Mouse (Mus musculus) lung, embryonic 16.5 days (tissue): ENCODE results near the gene Spryd4. TPM values are rescaled to one million over a fixed set of nuclear protein-coding genes. Genes with fewer than 3 reads are reported as not detected.

Experiments used
- polyA plus RNA-seq: library from polyadenylated mRNA; unstranded; fragments of >200 nt; fragmentation: Nextera tagmentation; extraction: Ambion mirVana; gene quantifications from 2 replicates; pipeline ENCODE4 v1.2.1, GENCODE M21; 2015

The Spryd4 gene
- polyA plus RNA-seq, 1 experiment from 2014 or later, result 24.5 TPM

Other genes with a start within 250 kb of the Spryd4 start
- not detected in 2 replicates for gene Hsd17b6, start 204.2 kb downstream of the Spryd4 start, polyA plus RNA-seq
- gene Prim1, start 196.6 kb downstream of the Spryd4 start, polyA plus RNA-seq, result 79.0 and 80.3 TPM in 2 replicates
- 647 and 740 TPM in 2 replicates for gene Naca, start 176.2 kb downstream of the Spryd4 start, polyA plus RNA-seq
- gene Ptges3, start 152.9 kb downstream of the Spryd4 start, polyA plus RNA-seq, result 432 and 461 TPM in 2 replicates
- gene Atp5b, start 128.5 kb downstream of the Spryd4 start, polyA plus RNA-seq, result 2,116 and 2,117 TPM in 2 replicates
- 10.2 and 11.4 TPM in 2 replicates for gene Baz2a, start 120.2 kb downstream of the Spryd4 start, polyA plus RNA-seq
- 37.4 and 40.7 TPM in 2 replicates for gene Rbms2, start 31.5 kb downstream of the Spryd4 start, polyA plus RNA-seq
- gene Gls2, start 17.4 kb downstream of the Spryd4 start, polyA plus RNA-seq, result 1.6 and 1.7 TPM in 2 replicates
- not detected in 2 replicates for gene Mip, start 14.0 kb upstream of the Spryd4 start, polyA plus RNA-seq
- 52.1 and 58.4 TPM in 2 replicates for gene Timeless, start 20.3 kb upstream of the Spryd4 start, polyA plus RNA-seq
- 0.14 and 0.63 TPM in 2 replicates for gene Apon, start 42.3 kb upstream of the Spryd4 start, polyA plus RNA-seq
- gene Apof, start 56.9 kb upstream of the Spryd4 start, polyA plus RNA-seq, result 0.43 and 2.6 TPM in 2 replicates
- 12.3 and 13.1 TPM in 2 replicates for gene Stat2, start 58.8 kb upstream of the Spryd4 start, polyA plus RNA-seq
- gene Il23a, start 86.9 kb upstream of the Spryd4 start, polyA plus RNA-seq, result 0.34 and 0.38 TPM in 2 replicates
- 38.7 and 39.8 TPM in 2 replicates for gene Pan2, start 91.5 kb upstream of the Spryd4 start, polyA plus RNA-seq
- 326 and 347 TPM in 2 replicates for gene Cnpy2, start 110.7 kb upstream of the Spryd4 start, polyA plus RNA-seq
- 171 TPM in 2 replicates for gene Cs, start 125.9 kb upstream of the Spryd4 start, polyA plus RNA-seq
- 3.7 and 4.6 TPM in 2 replicates for gene Coq10a, start 157.2 kb upstream of the Spryd4 start, polyA plus RNA-seq
- 8.4 and 9.6 TPM in 2 replicates for gene Ankrd52, start 165.3 kb upstream of the Spryd4 start, polyA plus RNA-seq
- gene Slc39a5, start 189.4 kb upstream of the Spryd4 start, polyA plus RNA-seq, result 0.13 and 1.0 TPM in 2 replicates
- gene Nabp2, start 199.7 kb upstream of the Spryd4 start, polyA plus RNA-seq, result 67.7 and 74.5 TPM in 2 replicates
- 41.4 and 42.7 TPM in 2 replicates for gene Rnf41, start 199.8 kb upstream of the Spryd4 start, polyA plus RNA-seq
- 71.3 and 76.4 TPM in 2 replicates for gene Smarcc2, start 247.4 kb upstream of the Spryd4 start, polyA plus RNA-seq